In genomic region chr5:114673114-114673513, GRCm38 (mm10) we compare ENCODE assay signal across 17 mouse cellular contexts. TPM values are rescaled to one million over a fixed set of nuclear protein-coding genes. Genes with fewer than 3 reads are reported as not detected.
DNase-seq lines count a peak whose midpoint lies in the region; ATAC-seq and TF ChIP-seq lines count a peak whose summit lies in the region.
"Had no signal": no experiment of that assay in that cellular context is flagged by ENCODE, and none has a peak within 500 bp of the region (broad histone marks: within the 10 kb centered on the region; RNA-seq: fewer than 3 reads in every experiment).

No protein-coding gene starts in this region.

- peaks cover 45% of the 10 kb centered on the region for H3K36me3 ChIP-seq in intestine, postnatal 0 days (ENCODE audit: control insufficient read depth, insufficient read depth)
- 0 out of 2 replicates have a peak, but pooled peaks cover 13% of the 10 kb centered on the region for H3K36me3 ChIP-seq in intestine, embryonic 16.5 days (ENCODE audit: control insufficient read depth, insufficient read depth, low read length)
- H3K36me3 ChIP-seq in midbrain, postnatal 0 days (ENCODE audit: insufficient read depth, low read length): peaks cover 26% of the 10 kb centered on the region
- peaks cover 4% of the 10 kb centered on the region; the same call in 1 of the 2 replicates for H3K36me3 ChIP-seq in midbrain, embryonic 11.5 days (ENCODE audit: control insufficient read depth, insufficient read depth, low read length)
- no peaks in the 10 kb centered on the region; the same call in none of the 2 replicates for H3K36me3 ChIP-seq in splenic B cell, adult 2 months (ENCODE audit: control insufficient read depth, insufficient read depth, low read length, poor library complexity, severe bottlenecking)

- no peak for DNase-seq in midbrain, postnatal 0 days (ENCODE audit: low spot score)
- DNase-seq in midbrain, embryonic 11.5 days (ENCODE audit: low spot score, missing footprints): no peak
- DNase-seq in Patski (ENCODE audit: low read depth, low spot score): no peak
- peak; percentile 18 for DNase-seq in splenic B cell, adult 2 months (ENCODE audit: low read depth, low spot score)
- DNase-seq in adrenal gland, postnatal 10 days: no peak
- DNase-seq: cerebellum, postnatal 36 days; heart, adult 18-20 months; right cerebral cortex, postnatal 25 days had no signal

- no peak overlapping the region for H3K9ac ChIP-seq in intestine, postnatal 0 days (ENCODE audit: low read depth, low read length)
- no peak overlapping the region for H3K9ac ChIP-seq in intestine, embryonic 16.5 days (ENCODE audit: low read depth, low read length)
- H3K9ac ChIP-seq in midbrain, postnatal 0 days (replicated peaks; ENCODE audit: low read length, poor library complexity, severe bottlenecking): no peak overlapping the region
- H3K9ac ChIP-seq in midbrain, embryonic 11.5 days (ENCODE audit: low read length): no peak overlapping the region
- H3K9ac ChIP-seq: heart, embryonic 15.5 days; liver, embryonic 15.5 days had no signal

- no peak overlapping the region for H3K4me2 ChIP-seq in intestine, postnatal 0 days (replicated peaks; ENCODE audit: low read depth)
- H3K4me2 ChIP-seq in intestine, embryonic 16.5 days (ENCODE audit: low read depth, low read length): no peak overlapping the region
- H3K4me2 ChIP-seq in midbrain, postnatal 0 days (ENCODE audit: low read depth, low read length, poor library complexity, severe bottlenecking): no peak overlapping the region
- H3K4me2 ChIP-seq in midbrain, embryonic 11.5 days: no peak overlapping the region
- H3K4me2 ChIP-seq: heart, embryonic 15.5 days; liver, embryonic 15.5 days had no signal

- H3K27me3 ChIP-seq in intestine, postnatal 0 days (replicated peaks; ENCODE audit: control insufficient read depth, insufficient read depth, low read length): no peaks in the 10 kb centered on the region
- no peaks in the 10 kb centered on the region for H3K27me3 ChIP-seq in intestine, embryonic 16.5 days (replicated peaks; ENCODE audit: control insufficient read depth, insufficient read depth, low read length)
- H3K27me3 ChIP-seq in midbrain, postnatal 0 days (ENCODE audit: insufficient read depth, low read length): no peaks in the 10 kb centered on the region
- H3K27me3 ChIP-seq in midbrain, embryonic 11.5 days (ENCODE audit: control insufficient read depth, insufficient read depth, low read length): no peaks in the 10 kb centered on the region
- H3K27me3 ChIP-seq in Patski: no peaks in the 10 kb centered on the region
- H3K27me3 ChIP-seq in splenic B cell, adult 2 months (ENCODE audit: control insufficient read depth, insufficient read depth, low read length, poor library complexity, severe bottlenecking): no peaks in the 10 kb centered on the region
- H3K27me3 ChIP-seq: heart, embryonic 15.5 days; liver, embryonic 15.5 days had no signal

- POLR2A ChIA-PET in Patski (lab: Charles Lee): no interaction called here

- ATAC-seq in intestine, postnatal 0 days: no peak
- ATAC-seq in intestine, embryonic 16.5 days: no peak
- no peak for ATAC-seq in midbrain, postnatal 0 days (ENCODE audit: low FRiP score)
- ATAC-seq in midbrain, embryonic 11.5 days (ENCODE audit: low FRiP score): no peak
- peak; percentile 29 for ATAC-seq in Patski
- ATAC-seq: forebrain, embryonic 16.5 days; inflammation-experienced regulatory T-cells, adult 6 months had no signal

- CTCF ChIA-PET in Patski (lab: Charles Lee): interaction anchor here (1.0 kb wide), 1 partner anchor 34 kb away, joined by 3 read pairs; no protein-coding TSS in a partner anchor

- H3K27ac ChIP-seq in intestine, postnatal 0 days (ENCODE audit: low read depth, low read length): no peak overlapping the region
- no peak overlapping the region for H3K27ac ChIP-seq in intestine, embryonic 16.5 days (ENCODE audit: low read length)
- H3K27ac ChIP-seq in midbrain, postnatal 0 days (ENCODE audit: low read depth, low read length): no peak overlapping the region
- H3K27ac ChIP-seq in midbrain, embryonic 11.5 days (ENCODE audit: low read depth, low read length): no peak overlapping the region
- H3K27ac ChIP-seq: embryonic facial prominence, embryonic 10.5 days; heart, embryonic 15.5 days; hindbrain, embryonic 10.5 days; liver, embryonic 15.5 days; midbrain, embryonic 10.5 days had no signal

- TF ChIP-seq CTCF in intestine, postnatal 0 days (IDR thresholded peaks at IDR 0.05; ENCODE audit: low read depth): peak; percentile 34; the same call in 1 of the 2 replicates
- peak; percentile 21; the same call in 1 of the 2 replicates for TF ChIP-seq CTCF in midbrain, postnatal 0 days (IDR thresholded peaks at IDR 0.05)
- TF ChIP-seq CTCF in Patski (IDR thresholded peaks at IDR 0.05): no peak

- 93% methylated on average over 13 of the region's 13 CpGs for WGBS in intestine, postnatal 0 days
- 85% methylated on average over 13 of the region's 13 CpGs for WGBS in intestine, embryonic 16.5 days
- WGBS in midbrain, postnatal 0 days: 88% methylated on average over 13 of the region's 13 CpGs
- 90% methylated on average over 13 of the region's 13 CpGs for WGBS in midbrain, embryonic 11.5 days

- H3K4me3 ChIP-seq in intestine, postnatal 0 days (ENCODE audit: low read depth, low read length): no peak overlapping the region
- no peak overlapping the region for H3K4me3 ChIP-seq in intestine, embryonic 16.5 days (ENCODE audit: low read length)
- no peak overlapping the region for H3K4me3 ChIP-seq in midbrain, postnatal 0 days (ENCODE audit: low read depth, low read length)
- H3K4me3 ChIP-seq in midbrain, embryonic 11.5 days (ENCODE audit: low read depth, low read length): no peak overlapping the region
- H3K4me3 ChIP-seq: embryonic facial prominence, embryonic 10.5 days; heart, embryonic 15.5 days; hindbrain, embryonic 10.5 days; liver, embryonic 15.5 days; midbrain, embryonic 10.5 days had no signal

- in situ Hi-C loops in Patski (cut with MboI; ENCODE audit: low pct_unique_long_range_greater_than_20kb): no loop called here

- H3K9me3 ChIP-seq in intestine, postnatal 0 days (ENCODE audit: control insufficient read depth): no peaks in the 10 kb centered on the region
- H3K9me3 ChIP-seq in intestine, embryonic 16.5 days (ENCODE audit: control insufficient read depth, low read length): no peaks in the 10 kb centered on the region
- H3K9me3 ChIP-seq in midbrain, postnatal 0 days (ENCODE audit: low read length): no peaks in the 10 kb centered on the region
- no peaks in the 10 kb centered on the region for H3K9me3 ChIP-seq in midbrain, embryonic 11.5 days (ENCODE audit: control insufficient read depth, low read length)
- H3K9me3 ChIP-seq: embryonic facial prominence, embryonic 10.5 days; heart, embryonic 15.5 days; hindbrain, embryonic 10.5 days; liver, embryonic 15.5 days; midbrain, embryonic 10.5 days had no signal

- no peaks in the 10 kb centered on the region for H3K4me1 ChIP-seq in intestine, postnatal 0 days (replicated peaks; ENCODE audit: control insufficient read depth, insufficient read depth, low read length)
- H3K4me1 ChIP-seq in intestine, embryonic 16.5 days (ENCODE audit: control insufficient read depth, insufficient read depth, low read length): no peaks in the 10 kb centered on the region
- H3K4me1 ChIP-seq in midbrain, postnatal 0 days (ENCODE audit: insufficient read depth, low read length): no peaks in the 10 kb centered on the region
- H3K4me1 ChIP-seq in midbrain, embryonic 11.5 days (ENCODE audit: control insufficient read depth, insufficient read depth, low read length): no peaks in the 10 kb centered on the region
- H3K4me1 ChIP-seq: heart, embryonic 15.5 days had no signal

RNA-seq across cellular contexts. Expression of gene Trpv4, which starts 14.9 kb away (rescaled TPM):
- polyA plus RNA-seq in intestine, postnatal 0 days (2015; fragmentation: Nextera tagmentation; extraction: Ambion mirVana): 0.70 and 1.0 TPM in 2 replicates
- polyA plus RNA-seq in intestine, embryonic 16.5 days (2015; fragmentation: Nextera tagmentation; extraction: Ambion mirVana): 0.73 and 0.93 TPM in 2 replicates
- 1.2 and 3.4 TPM in 2 replicates for total RNA-seq in midbrain, postnatal 0 days (2014; rRNA removed)
- 0.88 and 1.4 TPM in 2 replicates for polyA plus RNA-seq in midbrain, postnatal 0 days (2015; fragmentation: Nextera tagmentation; extraction: Ambion mirVana)
- 0.26 TPM in 1 of 2 replicates, not detected in the other for polyA plus RNA-seq in midbrain, embryonic 11.5 days (2014; fragmentation: Nextera tagmentation; extraction: Ambion mirVana)
- polyA plus RNA-seq in Patski (2021): 88.3 TPM
- total RNA-seq in adrenal gland, postnatal 10 days (2021): 1 to 10 TPM; 2.8 to 2.9 TPM

RNA-seq across cellular contexts. Expression of gene Gltp, which starts 17.7 kb away (rescaled TPM):
- 111 and 115 TPM in 2 replicates for polyA plus RNA-seq in intestine, postnatal 0 days (2015; fragmentation: Nextera tagmentation; extraction: Ambion mirVana)
- 100 and 103 TPM in 2 replicates for polyA plus RNA-seq in intestine, embryonic 16.5 days (2015; fragmentation: Nextera tagmentation; extraction: Ambion mirVana)
- total RNA-seq in midbrain, postnatal 0 days (2014; rRNA removed): 27.0 and 42.1 TPM in 2 replicates
- polyA plus RNA-seq in midbrain, postnatal 0 days (2015; fragmentation: Nextera tagmentation; extraction: Ambion mirVana): 32.6 and 35.3 TPM in 2 replicates
- polyA plus RNA-seq in midbrain, embryonic 11.5 days (2014; fragmentation: Nextera tagmentation; extraction: Ambion mirVana): 63.8 and 67.1 TPM in 2 replicates
- polyA plus RNA-seq in Patski (2021): 61.4 TPM
- 10 to 100 TPM; 31.2 to 38.3 TPM for total RNA-seq in adrenal gland, postnatal 10 days (2021)

RNA-seq across cellular contexts. Expression of gene Tchp, which starts 34.4 kb away (rescaled TPM):
- polyA plus RNA-seq in intestine, postnatal 0 days (2015; fragmentation: Nextera tagmentation; extraction: Ambion mirVana): 3.7 and 4.2 TPM in 2 replicates
- polyA plus RNA-seq in intestine, embryonic 16.5 days (2015; fragmentation: Nextera tagmentation; extraction: Ambion mirVana): 5.8 and 8.2 TPM in 2 replicates
- 10.9 and 11.2 TPM in 2 replicates for total RNA-seq in midbrain, postnatal 0 days (2014; rRNA removed)
- 12.6 and 14.4 TPM in 2 replicates for polyA plus RNA-seq in midbrain, postnatal 0 days (2015; fragmentation: Nextera tagmentation; extraction: Ambion mirVana)
- 13.7 and 17.4 TPM in 2 replicates for polyA plus RNA-seq in midbrain, embryonic 11.5 days (2014; fragmentation: Nextera tagmentation; extraction: Ambion mirVana)
- polyA plus RNA-seq in Patski (2021): 24.5 TPM
- total RNA-seq in adrenal gland, postnatal 10 days (2021): 10 to 100 TPM in 1 of 2 experiments, 1 to 10 TPM in 1; 5.7 to 11.7 TPM

Comparison
In these comparisons a context has a peak if more than half of its experiments do, and no peak if none do; other contexts are left out.
1. RNA of gene Trpv4, which starts 14.9 kb away (polyA plus RNA-seq): 88.3 TPM in Patski (single experiment); 0.73 to 0.93 TPM in intestine, embryonic 16.5 days, 0.88 to 1.4 TPM in midbrain, postnatal 0 days, 0.70 to 1.0 TPM in intestine, postnatal 0 days and 0.26 TPM in midbrain, embryonic 11.5 days; every median in the first group is over 10 times any median in the second.